In genomic region chr11:63753260-63753659, GRCm38 (mm10) we compare ENCODE assay signal across 21 mouse cellular contexts.
DNase-seq lines count a peak whose midpoint lies in the region; ATAC-seq lines count a peak whose summit lies in the region.
"Had no signal": no experiment of that assay in that cellular context is flagged by ENCODE, and none has a peak within 500 bp of the region (broad histone marks: within the 10 kb centered on the region; RNA-seq: fewer than 3 reads in every experiment).

No protein-coding gene starts in this region.

- 39% methylated on average over 5 of the region's 5 CpGs for WGBS in limb, embryonic 12.5 days

- peaks cover 46% of the 10 kb centered on the region for H3K4me1 ChIP-seq in limb, embryonic 12.5 days (replicated peaks)
- H3K4me1 ChIP-seq: forebrain, embryonic 15.5 days; megakaryocyte, embryonic 14.5 days had no signal

- H3K36me3 ChIP-seq in limb, embryonic 12.5 days: no peaks in the 10 kb centered on the region
- H3K36me3 ChIP-seq: embryonic facial prominence, embryonic 12.5 days; forebrain, embryonic 15.5 days; heart, embryonic 13.5 days; hindbrain, embryonic 13.5 days; midbrain, embryonic 15.5 days had no signal

- ATAC-seq in limb, embryonic 12.5 days (ENCODE audit: insufficient number of reproducible peaks, insufficient read depth, low FRiP score, low TSS enrichment, low read depth): peak; percentile 73; the same call in 1 of the 2 replicates
- ATAC-seq: forebrain, embryonic 15.5 days; inflammation-experienced regulatory T-cells, adult 6 months; liver, postnatal 0 days; midbrain, embryonic 15.5 days; Patski had no signal

- DNase-seq in embryo, embryonic 11 days: peak; percentile 37
- DNase-seq in forelimb bud, embryonic 11.5 days (ENCODE audit: low read depth, low spot score): peak; percentile 59
- peak; percentile 18 for DNase-seq in kidney, postnatal 10 days
- DNase-seq in gastrocnemius, adult 8-10 months (ENCODE audit: low spot score in 2 of 2): no peak
- DNase-seq in right cerebral cortex, postnatal 10 days (ENCODE audit: low spot score in 2 of 2): no peak
- no peak for DNase-seq in heart, adult 8-10 months (ENCODE audit: low spot score)
- DNase-seq: adrenal gland, adult 8-10 months; cerebellum, postnatal 10 days; liver, postnatal 0 days; thymus, postnatal 25 days had no signal

- H3K4me3 ChIP-seq in limb, embryonic 12.5 days (replicated peaks): no peak overlapping the region
- H3K4me3 ChIP-seq: embryonic facial prominence, embryonic 12.5 days; erythroblast, embryonic 14.5 days; forebrain, embryonic 15.5 days; heart, embryonic 13.5 days; hindbrain, embryonic 13.5 days; megakaryocyte, embryonic 14.5 days; midbrain, embryonic 15.5 days; myocyte had no signal

- H3K27ac ChIP-seq in limb, embryonic 12.5 days: peak overlapping the region; percentile 50; the same call in 1 of the 2 replicates
- H3K27ac ChIP-seq: embryonic facial prominence, embryonic 12.5 days; forebrain, embryonic 15.5 days; heart, embryonic 13.5 days; hindbrain, embryonic 13.5 days; midbrain, embryonic 15.5 days had no signal

- H3K9ac ChIP-seq in limb, embryonic 12.5 days (replicated peaks): no peak overlapping the region
- H3K9ac ChIP-seq: embryonic facial prominence, embryonic 12.5 days; forebrain, embryonic 15.5 days; heart, embryonic 13.5 days; hindbrain, embryonic 13.5 days; liver, postnatal 0 days; midbrain, embryonic 15.5 days had no signal

- H3K4me2 ChIP-seq in limb, embryonic 12.5 days: no peak overlapping the region
- H3K4me2 ChIP-seq: embryonic facial prominence, embryonic 12.5 days; forebrain, embryonic 15.5 days; heart, embryonic 13.5 days; hindbrain, embryonic 13.5 days; midbrain, embryonic 15.5 days had no signal

- H3K27me3 ChIP-seq in limb, embryonic 12.5 days: no peaks in the 10 kb centered on the region
- H3K27me3 ChIP-seq: embryonic facial prominence, embryonic 12.5 days; forebrain, embryonic 15.5 days; hindbrain, embryonic 13.5 days; megakaryocyte, embryonic 14.5 days; midbrain, embryonic 15.5 days had no signal

- no peaks in the 10 kb centered on the region for H3K9me3 ChIP-seq in limb, embryonic 12.5 days
- H3K9me3 ChIP-seq: embryonic facial prominence, embryonic 12.5 days; forebrain, embryonic 15.5 days; heart, embryonic 13.5 days; hindbrain, embryonic 13.5 days; midbrain, embryonic 15.5 days had no signal

Comparison
In these comparisons a context has a peak if more than half of its experiments do, and no peak if none do; other contexts are left out.
1. DNase-seq: peak in embryo, embryonic 11 days (single experiment), forelimb bud, embryonic 11.5 days (single experiment) and kidney, postnatal 10 days (single experiment); none in gastrocnemius, adult 8-10 months (0 of 2), right cerebral cortex, postnatal 10 days (0 of 2) and heart, adult 8-10 months (single experiment).